Mouse (Mus musculus) limb, embryonic 14.5 days (tissue): ENCODE data around the gene A030005K14Rik. TPM values are rescaled to one million over a fixed set of nuclear protein-coding genes. Genes with fewer than 3 reads are reported as not detected.

Experiments used
- ATAC-seq: fragments of 200-750 bp; cut with Nextera tagmentation; 2 replicates; pipeline ENCODE4 v1.8.0; 2017; ENCODE audit warnings: low read depth, moderate number of reproducible peaks, moderate TSS enrichment; ENCODE audit not compliant: low FRiP score
- DNase-seq: peaks from one replicate; pipeline ENCODE4 v3.0.0-alpha.2; 2015; ENCODE audit warnings: low spot score
- H3K27ac ChIP-seq: fragments of 300-500 bp; sonication (generic); replicated peaks from 2 replicates; pipeline ENCODE4 v1.5.1; 2014; ENCODE audit warnings: low read depth, mild to moderate bottlenecking, low read length, moderate library complexity, mixed read lengths
- H3K27me3 ChIP-seq: fragments of 300-500 bp; sonication (generic); 2 replicates; pipeline ENCODE4 v1.6.1; 2014; ENCODE audit warnings: low read length, mixed read lengths; ENCODE audit not compliant: control insufficient read depth, insufficient read depth
- H3K36me3 ChIP-seq: fragments of 300-500 bp; sonication (generic); 2 replicates; pipeline ENCODE4 v1.6.1; 2014; ENCODE audit warnings: mild to moderate bottlenecking, low read length, moderate library complexity, mixed read lengths; ENCODE audit not compliant: control insufficient read depth, insufficient read depth
- H3K4me1 ChIP-seq: fragments of 300-500 bp; sonication (generic); 2 replicates; pipeline ENCODE4 v1.6.1; 2014; ENCODE audit warnings: antibody characterized with exemption, low read length, mixed read lengths; ENCODE audit not compliant: control insufficient read depth, insufficient read depth
- H3K4me2 ChIP-seq: fragments of 300-500 bp; sonication (generic); replicated peaks from 2 replicates; pipeline ENCODE4 v1.6.1; 2014; ENCODE audit warnings: low read depth, mild to moderate bottlenecking, low read length, moderate library complexity; ENCODE audit not compliant: severe bottlenecking
- H3K4me3 ChIP-seq: fragments of 300-500 bp; sonication (generic); replicated peaks from 2 replicates; pipeline ENCODE4 v1.5.1; 2014; ENCODE audit warnings: low read length
- H3K9ac ChIP-seq: fragments of 300-500 bp; sonication (generic); 2 replicates; pipeline ENCODE4 v1.6.1; 2014; ENCODE audit warnings: mild to moderate bottlenecking, low read depth, low read length, moderate library complexity; ENCODE audit not compliant: severe bottlenecking
- H3K9me3 ChIP-seq: fragments of 300-500 bp; sonication (generic); 2 replicates; pipeline ENCODE4 v1.6.1; 2016; ENCODE audit warnings: low read length; ENCODE audit not compliant: control insufficient read depth
- POLR2A ChIP-seq: fragments of 200-500 bp; IDR thresholded peaks from 2 replicates; pipeline ENCODE4 v1.8.0; 2012; ENCODE audit warnings: inconsistent platforms, mild to moderate bottlenecking, moderate library complexity, borderline replicate concordance; ENCODE audit not compliant: insufficient read depth, insufficient read length; ENCODE audit errors: extremely low read depth
- WGBS: fragments of 180-500 bp; shearing (Covaris S2); extraction: QIAGEN DNeasy Blood & Tissue Kit; methylation state at CpG from one replicate; pipeline ENCODE4 v1.1.7; 2014; 5-methylcytosine and 5-hydroxymethylcytosine counted together
- polyA plus RNA-seq, 2 experiments: library from polyadenylated mRNA; depleted of rRNA in 1 of 2; stranded (reverse) in 1 of 2; unstranded in 1 of 2; fragments of >200 nt; fragmentation: Nextera tagmentation in 1 of 2; extraction: Ambion mirVana in 1 of 2; gene quantifications; 2 replicates each; pipeline versions ENCODE4 v1.2.1 to v1.2.3; 2012 to 2014

A030005K14Rik gene
- polyA plus RNA-seq, 2 experiments = not detected

DNA sequence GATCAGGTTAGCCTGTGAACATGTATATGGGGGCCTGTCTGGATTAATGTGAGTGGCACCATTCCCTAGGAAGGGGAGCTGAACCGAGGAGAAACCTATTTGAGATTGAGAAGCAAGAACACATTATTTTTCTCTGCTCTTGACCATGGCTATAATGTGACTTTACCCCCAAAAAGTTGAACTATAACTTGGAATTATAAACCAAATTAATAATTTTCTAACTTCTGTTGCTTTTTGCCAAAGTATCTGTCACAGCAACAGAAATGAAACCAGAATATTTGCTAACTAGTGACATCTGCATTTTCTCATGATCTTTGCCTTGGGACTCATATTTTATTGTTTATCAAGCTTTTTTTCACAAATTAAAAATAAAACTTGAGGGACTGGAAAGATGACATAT, 42.6 kb downstream of the A030005K14Rik start:
- H3K4me1 ChIP-seq = no peaks in the 10 kb centered on the region
- H3K9me3 ChIP-seq = no peaks in the 10 kb centered on the region
- 74% methylated on average over 1 of the region's 1 CpGs for WGBS
- DNase-seq (no peak), ATAC-seq (no peak)
- no peak overlapping the region for H3K9ac ChIP-seq
- no peak overlapping the region for H3K27ac ChIP-seq
- H3K27me3 ChIP-seq = no peaks in the 10 kb centered on the region
- TF ChIP-seq POLR2A = no peak
- no peaks in the 10 kb centered on the region for H3K36me3 ChIP-seq
- H3K4me3 ChIP-seq = no peak overlapping the region
- H3K4me2 ChIP-seq = no peak overlapping the region

- H3K4me2 ChIP-seq = no peak overlapping the region
- 63% methylated on average over 10 of the region's 10 CpGs for WGBS
- no peaks in the 10 kb centered on the region for H3K36me3 ChIP-seq
- H3K27me3 ChIP-seq = no peaks in the 10 kb centered on the region
- TF ChIP-seq POLR2A = no peak
- no peaks in the 10 kb centered on the region for H3K9me3 ChIP-seq
- H3K9ac ChIP-seq = no peak overlapping the region
- DNase-seq (no peak), ATAC-seq (no peak)
- H3K27ac ChIP-seq = no peak overlapping the region
- H3K4me3 ChIP-seq = no peak overlapping the region
- H3K4me1 ChIP-seq = no peaks in the 10 kb centered on the region
Measured at GRCm38 (mm10) chr1:83015329-83015879, 43.8 kb downstream of the A030005K14Rik start.

GRCm38 (mm10) chr1:83014477-83014876, 44.7 kb downstream of the A030005K14Rik start:
- Histone ChIP-seq H3K36me3 (no peaks in the 10 kb centered on the region), H3K27me3 (no peaks in the 10 kb centered on the region), H3K4me1 (no peaks in the 10 kb centered on the region), H3K9me3 (no peaks in the 10 kb centered on the region), H3K4me3 (no peak overlapping the region), H3K27ac (no peak overlapping the region), H3K4me2 (no peak overlapping the region), H3K9ac (no peak overlapping the region)
- no peak for DNase-seq
- WGBS = 91% methylated on average over 3 of the region's 3 CpGs
- ATAC-seq = no peak
- no peak for TF ChIP-seq POLR2A

Other genes with a start within 250 kb of the A030005K14Rik start
- 39.6 and 47.4 TPM in 2 replicates for gene Agfg1, start 219.9 kb downstream of the A030005K14Rik start, polyA plus RNA-seq (2012; rRNA removed)
- gene Agfg1, start 219.9 kb downstream of the A030005K14Rik start, polyA plus RNA-seq (2014; fragmentation: Nextera tagmentation; extraction: Ambion mirVana) = 36.9 and 41.8 TPM in 2 replicates
- gene A030005L19Rik, start 146.1 kb downstream of the A030005K14Rik start, polyA plus RNA-seq (2012; rRNA removed) = 0.55 and 1.9 TPM in 2 replicates
- 0.23 TPM in 1 of 2 replicates, not detected in the other for gene A030005L19Rik, start 146.1 kb downstream of the A030005K14Rik start, polyA plus RNA-seq (2014; fragmentation: Nextera tagmentation; extraction: Ambion mirVana)
- not detected in 2 replicates for gene A030014E15Rik, start 134.5 kb downstream of the A030005K14Rik start, polyA plus RNA-seq (2012; rRNA removed)
- gene A030014E15Rik, start 134.5 kb downstream of the A030005K14Rik start, polyA plus RNA-seq (2014; fragmentation: Nextera tagmentation; extraction: Ambion mirVana) = not detected in 2 replicates
- 0.08 TPM in 1 of 2 replicates, not detected in the other for gene Gm6217, start 128.0 kb downstream of the A030005K14Rik start, polyA plus RNA-seq (2012; rRNA removed)
- not detected in 2 replicates for gene Gm6217, start 128.0 kb downstream of the A030005K14Rik start, polyA plus RNA-seq (2014; fragmentation: Nextera tagmentation; extraction: Ambion mirVana)
- 0.08 TPM in 1 of 2 replicates, not detected in the other for gene A030003K21Rik, start 116.0 kb downstream of the A030005K14Rik start, polyA plus RNA-seq (2012; rRNA removed)
- gene A030003K21Rik, start 116.0 kb downstream of the A030005K14Rik start, polyA plus RNA-seq (2014; fragmentation: Nextera tagmentation; extraction: Ambion mirVana) = 0.33 TPM in 1 of 2 replicates, not detected in the other
- 0.14 TPM in 1 of 2 replicates, not detected in the other for gene Gm7544, start 103.4 kb downstream of the A030005K14Rik start, polyA plus RNA-seq (2012; rRNA removed)
- not detected in 2 replicates for gene Gm7544, start 103.4 kb downstream of the A030005K14Rik start, polyA plus RNA-seq (2014; fragmentation: Nextera tagmentation; extraction: Ambion mirVana)
- not detected in 2 replicates for gene Gm47955, start 99.1 kb downstream of the A030005K14Rik start, polyA plus RNA-seq (2012; rRNA removed)
- gene Gm47955, start 99.1 kb downstream of the A030005K14Rik start, polyA plus RNA-seq (2014; fragmentation: Nextera tagmentation; extraction: Ambion mirVana) = not detected in 2 replicates
- not detected in 2 replicates for gene Gm47959, start 58.8 kb downstream of the A030005K14Rik start, polyA plus RNA-seq (2012; rRNA removed)
- not detected in 2 replicates for gene Gm47959, start 58.8 kb downstream of the A030005K14Rik start, polyA plus RNA-seq (2014; fragmentation: Nextera tagmentation; extraction: Ambion mirVana)
- 1.2 and 1.3 TPM in 2 replicates for gene Slc19a3, start 20.9 kb downstream of the A030005K14Rik start, polyA plus RNA-seq (2012; rRNA removed)
- gene Slc19a3, start 20.9 kb downstream of the A030005K14Rik start, polyA plus RNA-seq (2014; fragmentation: Nextera tagmentation; extraction: Ambion mirVana) = 0.35 and 0.54 TPM in 2 replicates
- gene Krtap28-10, start 16.9 kb downstream of the A030005K14Rik start, polyA plus RNA-seq (2012; rRNA removed) = not detected in 2 replicates
- gene Krtap28-10, start 16.9 kb downstream of the A030005K14Rik start, polyA plus RNA-seq (2014; fragmentation: Nextera tagmentation; extraction: Ambion mirVana) = not detected in 2 replicates
- gene Gm47969, start 14.4 kb downstream of the A030005K14Rik start, polyA plus RNA-seq (2012; rRNA removed) = not detected in 2 replicates
- gene Gm47969, start 14.4 kb downstream of the A030005K14Rik start, polyA plus RNA-seq (2014; fragmentation: Nextera tagmentation; extraction: Ambion mirVana) = not detected in 2 replicates
- 0.09 and 0.13 TPM in 2 replicates for gene Krtap28-13, start 1.6 kb upstream of the A030005K14Rik start, polyA plus RNA-seq (2012; rRNA removed)
- gene Krtap28-13, start 1.6 kb upstream of the A030005K14Rik start, polyA plus RNA-seq (2014; fragmentation: Nextera tagmentation; extraction: Ambion mirVana) = not detected in 2 replicates
- gene Ccl20, start 57.4 kb upstream of the A030005K14Rik start, polyA plus RNA-seq (2012; rRNA removed) = 0.13 TPM in 1 of 2 replicates, not detected in the other
- not detected in 2 replicates for gene Ccl20, start 57.4 kb upstream of the A030005K14Rik start, polyA plus RNA-seq (2014; fragmentation: Nextera tagmentation; extraction: Ambion mirVana)
- gene Daw1, start 100.4 kb upstream of the A030005K14Rik start, polyA plus RNA-seq (2012; rRNA removed) = 0.36 and 0.45 TPM in 2 replicates
- 0.18 and 0.29 TPM in 2 replicates for gene Daw1, start 100.4 kb upstream of the A030005K14Rik start, polyA plus RNA-seq (2014; fragmentation: Nextera tagmentation; extraction: Ambion mirVana)